Mouse (Mus musculus): ENCODE results near the gene Ldhc. TPM values are rescaled to one million over a fixed set of nuclear protein-coding genes. Genes with fewer than 3 reads are reported as not detected.

Gene Ldhc
- polyA plus RNA-seq, 1 experiment from 2014 or later: not detected

- ATAC-seq (ENCODE audit: low FRiP score, low TSS enrichment) (no peak), DNase-seq (ENCODE audit: low spot score) (no peak)
- H3K27ac ChIP-seq (replicated peaks): no peak overlapping the region
- H3K9me3 ChIP-seq (ENCODE audit: control insufficient read depth, low read length): no peaks in the 10 kb centered on the region
- TF ChIP-seq EP300 (optimal IDR thresholded peaks at IDR 0.05) (no peak), CTCF (IDR thresholded peaks at IDR 0.05; ENCODE audit: low read depth) (no peak)
- H3K4me1 ChIP-seq (replicated peaks; ENCODE audit: control insufficient read depth, insufficient read depth): no peaks in the 10 kb centered on the region
- no peak overlapping the region for H3K9ac ChIP-seq (ENCODE audit: low read length)
- H3K4me2 ChIP-seq (replicated peaks; ENCODE audit: low read depth): no peak overlapping the region
- peaks cover 22% of the 10 kb centered on the region for H3K36me3 ChIP-seq (ENCODE audit: control insufficient read depth, insufficient read depth, low read length)
- H3K27me3 ChIP-seq (ENCODE audit: control insufficient read depth, insufficient read depth, low read length): no peaks in the 10 kb centered on the region
- 89% methylated on average over 3 of the region's 3 CpGs for WGBS
- no peak overlapping the region for H3K4me3 ChIP-seq (ENCODE audit: low read depth, low read length)
Observed at GRCm38 (mm10) chr7:46895511-46895910, 34.5 kb downstream of the Ldhc start.

GRCm38 (mm10) chr7:46899343-46899742 lies 38.3 kb downstream of the Ldhc start:
- WGBS: 77% methylated on average over 3 of the region's 3 CpGs
- DNase-seq (ENCODE audit: low spot score): no peak
- Histone ChIP-seq H3K4me2 (replicated peaks; ENCODE audit: low read depth) (no peak overlapping the region), H3K9me3 (ENCODE audit: control insufficient read depth, low read length) (no peaks in the 10 kb centered on the region), H3K9ac (ENCODE audit: low read length) (no peak overlapping the region), H3K4me3 (ENCODE audit: low read depth, low read length) (no peak overlapping the region), H3K27ac (replicated peaks) (no peak overlapping the region), H3K27me3 (ENCODE audit: control insufficient read depth, insufficient read depth, low read length) (no peaks in the 10 kb centered on the region), H3K36me3 (ENCODE audit: control insufficient read depth, insufficient read depth, low read length) (peaks cover 22% of the 10 kb centered on the region), H3K4me1 (replicated peaks; ENCODE audit: control insufficient read depth, insufficient read depth) (no peaks in the 10 kb centered on the region)
- no peak for ATAC-seq (ENCODE audit: low FRiP score, low TSS enrichment)
- no peak for TF ChIP-seq CTCF (IDR thresholded peaks at IDR 0.05; ENCODE audit: low read depth)

GRCm38 (mm10) chr7:46911250-46911649 lies 50.2 kb downstream of the Ldhc start:
- Histone ChIP-seq H3K4me2 (replicated peaks; ENCODE audit: low read depth) (no peak overlapping the region), H3K4me3 (ENCODE audit: low read depth, low read length) (no peak overlapping the region), H3K4me1 (replicated peaks; ENCODE audit: control insufficient read depth, insufficient read depth) (no peaks in the 10 kb centered on the region), H3K27me3 (ENCODE audit: control insufficient read depth, insufficient read depth, low read length) (no peaks in the 10 kb centered on the region), H3K9ac (ENCODE audit: low read length) (no peak overlapping the region), H3K9me3 (ENCODE audit: control insufficient read depth, low read length) (no peaks in the 10 kb centered on the region), H3K27ac (replicated peaks) (no peak overlapping the region), H3K36me3 (ENCODE audit: control insufficient read depth, insufficient read depth, low read length) (peaks cover 16% of the 10 kb centered on the region)
- TF ChIP-seq EP300 (optimal IDR thresholded peaks at IDR 0.05) (no peak), CTCF (IDR thresholded peaks at IDR 0.05; ENCODE audit: low read depth) (no peak)
- no peak for ATAC-seq (ENCODE audit: low FRiP score, low TSS enrichment)
- 91% methylated on average over 3 of the region's 3 CpGs for WGBS
- no peak for DNase-seq (ENCODE audit: low spot score)

DNA sequence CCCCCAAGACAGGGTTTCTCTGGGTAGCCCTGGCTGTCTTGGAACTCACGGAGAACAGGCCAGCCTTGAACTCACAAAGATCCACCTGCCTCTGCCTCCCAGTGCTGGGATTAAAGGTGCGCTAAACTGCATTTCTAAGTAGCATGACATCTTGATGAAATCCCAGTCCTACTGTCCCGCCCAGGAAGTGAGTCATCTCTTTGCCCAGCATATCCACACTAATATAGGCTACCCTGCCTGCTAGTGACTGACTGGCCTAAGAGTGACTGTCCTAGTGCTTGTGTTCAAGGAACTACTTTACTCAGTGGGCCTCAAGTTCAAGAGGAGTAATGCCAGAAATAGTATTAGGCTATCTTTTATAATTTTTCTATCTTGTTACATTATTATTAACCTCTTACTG lies 55.4 kb downstream of the Ldhc start:
- Histone ChIP-seq H3K4me3 (ENCODE audit: low read depth, low read length) (no peak overlapping the region), H3K27ac (replicated peaks) (no peak overlapping the region), H3K4me2 (replicated peaks; ENCODE audit: low read depth) (no peak overlapping the region), H3K9ac (ENCODE audit: low read length) (no peak overlapping the region), H3K4me1 (replicated peaks; ENCODE audit: control insufficient read depth, insufficient read depth) (no peaks in the 10 kb centered on the region; the same call in none of the 2 replicates), H3K9me3 (ENCODE audit: control insufficient read depth, low read length) (no peaks in the 10 kb centered on the region), H3K36me3 (ENCODE audit: control insufficient read depth, insufficient read depth, low read length) (peaks cover 3% of the 10 kb centered on the region; the same call in 1 of the 2 replicates), H3K27me3 (ENCODE audit: control insufficient read depth, insufficient read depth, low read length) (no peaks in the 10 kb centered on the region)
- TF ChIP-seq CTCF (IDR thresholded peaks at IDR 0.05; ENCODE audit: low read depth) (no peak), EP300 (optimal IDR thresholded peaks at IDR 0.05) (no peak)
- 82% methylated on average over 3 of the region's 3 CpGs for WGBS
- peak; percentile 18 for DNase-seq (ENCODE audit: low spot score)
- ATAC-seq (ENCODE audit: low FRiP score, low TSS enrichment): no peak

DNA sequence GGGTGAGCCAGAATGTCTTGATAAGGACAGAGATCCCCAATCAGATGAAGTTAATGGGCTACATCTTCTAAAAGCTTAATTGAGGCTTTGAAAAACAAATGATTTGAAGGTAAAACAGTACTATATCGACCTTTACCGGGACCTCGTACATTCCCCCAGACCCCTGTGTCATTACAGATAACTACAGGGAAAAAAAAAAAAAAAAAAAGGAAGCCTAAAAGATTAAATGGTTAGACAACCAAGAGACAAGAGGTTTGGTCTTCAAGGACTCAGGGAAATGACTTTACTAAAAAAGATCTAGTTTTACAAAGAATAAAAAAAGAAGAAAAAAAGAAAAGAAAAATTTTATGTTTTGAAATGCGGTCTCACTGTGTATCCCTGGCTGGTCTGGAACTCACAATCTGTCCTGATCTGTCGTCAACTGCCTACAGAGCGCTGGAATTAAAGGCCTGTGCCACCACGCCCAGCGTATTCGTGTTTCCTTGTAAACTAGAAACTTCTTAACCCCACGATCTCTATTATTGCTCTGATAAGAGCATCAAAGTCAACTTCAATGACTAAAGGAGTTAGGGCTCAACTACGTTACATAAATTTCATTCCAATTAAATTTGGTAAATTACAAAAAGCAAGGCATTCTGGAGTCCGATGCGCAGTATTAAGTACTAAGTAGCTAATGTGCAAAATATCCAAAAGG lies 57.8 kb downstream of the Ldhc start:
- Histone ChIP-seq H3K4me3 (ENCODE audit: low read depth, low read length) (peak overlapping the region; percentile 90), H3K36me3 (ENCODE audit: control insufficient read depth, insufficient read depth, low read length) (no peaks in the 10 kb centered on the region), H3K27me3 (ENCODE audit: control insufficient read depth, insufficient read depth, low read length) (no peaks in the 10 kb centered on the region), H3K9me3 (ENCODE audit: control insufficient read depth, low read length) (no peaks in the 10 kb centered on the region), H3K4me1 (replicated peaks; ENCODE audit: control insufficient read depth, insufficient read depth) (no peaks in the 10 kb centered on the region; the same call in none of the 2 replicates), H3K4me2 (replicated peaks; ENCODE audit: low read depth) (peak overlapping the region; percentile 72), H3K27ac (replicated peaks) (peak overlapping the region; percentile 99), H3K9ac (ENCODE audit: low read length) (peak overlapping the region; percentile 95)
- 9% methylated on average over 13 of the region's 13 CpGs for WGBS
- ATAC-seq (ENCODE audit: low FRiP score, low TSS enrichment) (no peak), DNase-seq (ENCODE audit: low spot score) (peak; percentile 23)
- TF ChIP-seq EP300 (optimal IDR thresholded peaks at IDR 0.05) (no peak), CTCF (IDR thresholded peaks at IDR 0.05; ENCODE audit: low read depth) (no peak)

DNA sequence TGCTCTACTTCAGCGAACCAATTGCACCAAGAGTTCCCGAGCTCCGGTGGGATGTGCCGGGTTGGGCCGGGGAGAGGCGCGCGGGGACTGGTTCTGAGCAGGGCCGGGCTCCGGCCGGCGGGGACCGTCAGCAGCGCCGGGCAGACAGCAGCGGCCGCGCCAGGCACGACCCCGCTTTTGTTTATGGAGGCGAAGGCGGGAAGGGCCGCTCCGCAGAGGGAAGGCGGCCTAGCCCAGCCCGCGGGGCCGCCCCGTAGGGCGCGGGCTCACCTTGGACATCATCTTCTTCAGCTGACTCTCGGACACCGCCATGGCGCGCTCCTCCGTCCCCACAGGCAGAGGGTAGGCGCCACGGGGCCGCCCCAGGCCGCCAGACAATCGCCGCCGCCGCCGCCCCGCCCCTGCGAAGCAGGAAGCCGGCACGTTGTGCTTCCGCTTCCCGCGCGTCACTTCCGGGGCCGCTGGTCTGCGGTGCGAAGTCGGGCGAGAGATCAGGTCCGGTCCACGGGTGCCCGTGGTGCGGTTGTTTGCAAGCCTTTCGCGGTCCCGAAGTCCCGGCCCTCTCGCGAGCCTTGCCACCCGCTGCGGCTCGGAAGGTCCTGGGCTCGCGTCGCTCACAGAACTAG lies 58.7 kb downstream of the Ldhc start, which contains the start of gene Tsg101:
Tsg101 (minus strand) TSS at position 419 of the 626 bp plus-strand sequence.
- peak; percentile 93 for DNase-seq (ENCODE audit: low spot score)
- Histone ChIP-seq H3K4me1 (replicated peaks; ENCODE audit: control insufficient read depth, insufficient read depth) (no peaks in the 10 kb centered on the region; the same call in none of the 2 replicates), H3K27me3 (ENCODE audit: control insufficient read depth, insufficient read depth, low read length) (no peaks in the 10 kb centered on the region), H3K36me3 (ENCODE audit: control insufficient read depth, insufficient read depth, low read length) (no peaks in the 10 kb centered on the region), H3K4me2 (replicated peaks; ENCODE audit: low read depth) (peak within 1 kb of the TSS; percentile 72), H3K4me3 (ENCODE audit: low read depth, low read length) (peak within 1 kb of the TSS; percentile 90), H3K9ac (ENCODE audit: low read length) (peak within 1 kb of the TSS; percentile 95), H3K9me3 (ENCODE audit: control insufficient read depth, low read length) (no peaks in the 10 kb centered on the region), H3K27ac (replicated peaks) (peak within 1 kb of the TSS; percentile 99)
- peak; percentile 96 for ATAC-seq (ENCODE audit: low FRiP score, low TSS enrichment)
- no peak for TF ChIP-seq EP300 (optimal IDR thresholded peaks at IDR 0.05)
- peak; percentile 39; the same call in 1 of the 2 replicates for TF ChIP-seq CTCF (IDR thresholded peaks at IDR 0.05; ENCODE audit: low read depth)
- WGBS: under 1% methylated on average over 75 of the region's 75 CpGs

All from stomach, postnatal 0 days (tissue).